In genomic region chr7:142400112-142400749, GRCm38 (mm10) we compare ENCODE assay signal across 22 mouse cellular contexts. TPM values are rescaled to one million over a fixed set of nuclear protein-coding genes. Genes with fewer than 3 reads are reported as not detected.
DNase-seq lines count a peak whose midpoint lies in the region; ATAC-seq and TF ChIP-seq lines count a peak whose summit lies in the region.
"Had no signal": no experiment of that assay in that cellular context is flagged by ENCODE, and none has a peak within 500 bp of the region (broad histone marks: within the 10 kb centered on the region; RNA-seq: fewer than 3 reads in every experiment).

No protein-coding gene starts in this region.

- no peak for TF ChIP-seq CTCF in liver, adult 2 months (IDR thresholded peaks at IDR 0.05; ENCODE audit: low read depth, low read length)
- TF ChIP-seq CTCF in bone marrow, adult 2 months (IDR thresholded peaks at IDR 0.05; ENCODE audit: control insufficient read depth, insufficient read depth, low read length): no peak

- 57% methylated on average over 7 of the region's 7 CpGs for WGBS in kidney, embryonic 15.5 days
- WGBS in liver, adult 2 months: 68% methylated on average over 7 of the region's 7 CpGs
- WGBS in liver, embryonic 11.5 days: 65% methylated on average over 7 of the region's 7 CpGs
- WGBS in bone marrow, adult 2 months: 54% methylated on average over 7 of the region's 7 CpGs
- WGBS in embryonic facial prominence, embryonic 14.5 days: 64% methylated on average over 7 of the region's 7 CpGs

- no peaks in the 10 kb centered on the region for H3K27me3 ChIP-seq in kidney, embryonic 15.5 days
- H3K27me3 ChIP-seq in liver, adult 2 months (ENCODE audit: control insufficient read depth, insufficient read depth, low read length): no peaks in the 10 kb centered on the region
- no peaks in the 10 kb centered on the region for H3K27me3 ChIP-seq in liver, embryonic 11.5 days (replicated peaks; ENCODE audit: control insufficient read depth, insufficient read depth, low read length)
- H3K27me3 ChIP-seq in embryonic facial prominence, embryonic 14.5 days (replicated peaks; ENCODE audit: control insufficient read depth, insufficient read depth, low read length): no peaks in the 10 kb centered on the region
- H3K27me3 ChIP-seq: limb, embryonic 13.5 days; neural tube, embryonic 13.5 days had no signal

- no peak for TF ChIP-seq POLR2A in liver, adult 2 months (IDR thresholded peaks at IDR 0.05; ENCODE audit: extremely low read depth, insufficient read depth, low read length)
- TF ChIP-seq POLR2A in bone marrow, adult 2 months (IDR thresholded peaks at IDR 0.05; ENCODE audit: borderline replicate concordance, control insufficient read depth, low read depth, low read length): no peak

- peaks cover 33% of the 10 kb centered on the region for H3K4me1 ChIP-seq in kidney, embryonic 15.5 days
- H3K4me1 ChIP-seq in liver, adult 2 months (ENCODE audit: control insufficient read depth, insufficient read depth, low read length): no peaks in the 10 kb centered on the region
- H3K4me1 ChIP-seq in liver, embryonic 11.5 days (replicated peaks; ENCODE audit: control insufficient read depth, insufficient read depth, low read length): peaks cover 16% of the 10 kb centered on the region
- peaks cover 21% of the 10 kb centered on the region for H3K4me1 ChIP-seq in bone marrow, adult 2 months (ENCODE audit: control insufficient read depth, insufficient read depth, low read length)
- no peaks in the 10 kb centered on the region for H3K4me1 ChIP-seq in embryonic facial prominence, embryonic 14.5 days (ENCODE audit: control insufficient read depth, insufficient read depth, low read length)
- H3K4me1 ChIP-seq: limb, embryonic 13.5 days; neural tube, embryonic 13.5 days had no signal

- no peaks in the 10 kb centered on the region for H3K79me2 ChIP-seq in liver, adult 2 months (ENCODE audit: control insufficient read depth, insufficient read depth, low read length)

- no peak overlapping the region for H3K4me2 ChIP-seq in kidney, embryonic 15.5 days
- no peak overlapping the region for H3K4me2 ChIP-seq in liver, embryonic 11.5 days
- no peak overlapping the region for H3K4me2 ChIP-seq in embryonic facial prominence, embryonic 14.5 days (ENCODE audit: low read depth, low read length)
- H3K4me2 ChIP-seq: limb, embryonic 13.5 days; midbrain, embryonic 11.5 days; neural tube, embryonic 13.5 days had no signal

- H3K36me3 ChIP-seq in kidney, embryonic 15.5 days: no peaks in the 10 kb centered on the region
- H3K36me3 ChIP-seq in liver, adult 2 months (ENCODE audit: control insufficient read depth, insufficient read depth, low read length): no peaks in the 10 kb centered on the region
- no peaks in the 10 kb centered on the region for H3K36me3 ChIP-seq in liver, embryonic 11.5 days (ENCODE audit: control insufficient read depth, insufficient read depth, low read length)
- H3K36me3 ChIP-seq in embryonic facial prominence, embryonic 14.5 days (ENCODE audit: control insufficient read depth, insufficient read depth, low read length): no peaks in the 10 kb centered on the region
- H3K36me3 ChIP-seq: limb, embryonic 13.5 days; neural tube, embryonic 13.5 days had no signal

- H3K4me3 ChIP-seq in kidney, embryonic 15.5 days (replicated peaks): no peak overlapping the region
- no peak overlapping the region for H3K4me3 ChIP-seq in liver, adult 2 months (ENCODE audit: insufficient read depth, low read depth, low read length)
- H3K4me3 ChIP-seq in liver, embryonic 11.5 days (ENCODE audit: low read depth, low read length): no peak overlapping the region
- no peak overlapping the region for H3K4me3 ChIP-seq in bone marrow, adult 2 months (replicated peaks; ENCODE audit: control insufficient read depth, low read depth, low read length)
- H3K4me3 ChIP-seq in embryonic facial prominence, embryonic 14.5 days (ENCODE audit: low read depth, low read length): no peak overlapping the region
- H3K4me3 ChIP-seq: limb, embryonic 13.5 days; neural tube, embryonic 13.5 days had no signal

- no peak overlapping the region for H3K9ac ChIP-seq in kidney, embryonic 15.5 days
- H3K9ac ChIP-seq in liver, adult 2 months (ENCODE audit: low read depth, low read length): no peak overlapping the region
- H3K9ac ChIP-seq in liver, embryonic 11.5 days (ENCODE audit: low read depth, low read length): no peak overlapping the region
- no peak overlapping the region for H3K9ac ChIP-seq in embryonic facial prominence, embryonic 14.5 days (ENCODE audit: low read depth, low read length)
- H3K9ac ChIP-seq: limb, embryonic 13.5 days; neural tube, embryonic 13.5 days had no signal

- no peaks in the 10 kb centered on the region for H3K9me3 ChIP-seq in kidney, embryonic 15.5 days (replicated peaks)
- H3K9me3 ChIP-seq in liver, embryonic 11.5 days (ENCODE audit: control insufficient read depth, low read length): no peaks in the 10 kb centered on the region
- H3K9me3 ChIP-seq in embryonic facial prominence, embryonic 14.5 days (ENCODE audit: control insufficient read depth, low read length): no peaks in the 10 kb centered on the region
- H3K9me3 ChIP-seq: limb, embryonic 13.5 days; neural tube, embryonic 13.5 days had no signal

- DNase-seq in kidney, adult 9 months: no peak
- DNase-seq in liver, adult 2 months (ENCODE audit: extremely low read depth, low read depth, low spot score): no peak
- DNase-seq in liver, embryonic 11.5 days (ENCODE audit: low spot score): no peak
- no peak for DNase-seq in embryonic facial prominence, embryonic 14.5 days (ENCODE audit: low spot score)
- DNase-seq in lung, postnatal 14 days: no peak
- DNase-seq: adrenal gland, postnatal 14 days; cerebellum, adult 9-11 months; gastrocnemius, postnatal 14 days; layer of hippocampus, postnatal 36 days; lung, adult 18-20 months; lung, postnatal 36 days had no signal

- peak overlapping the region; percentile 70 for H3K27ac ChIP-seq in kidney, embryonic 15.5 days
- 0 out of 2 replicates have a peak overlapping the region, but pooled peaks have one; percentile 5 for H3K27ac ChIP-seq in liver, adult 2 months (replicated peaks; ENCODE audit: insufficient read depth, low read depth, low read length)
- no peak overlapping the region for H3K27ac ChIP-seq in liver, embryonic 11.5 days (ENCODE audit: low read depth, low read length)
- H3K27ac ChIP-seq in bone marrow, adult 2 months (ENCODE audit: control insufficient read depth, insufficient read depth, low read depth, low read length, poor library complexity): peak overlapping the region; percentile 73
- no peak overlapping the region for H3K27ac ChIP-seq in embryonic facial prominence, embryonic 14.5 days (replicated peaks; ENCODE audit: low read depth, low read length)
- H3K27ac ChIP-seq: limb, embryonic 13.5 days; neural tube, embryonic 13.5 days had no signal

- ATAC-seq in kidney, embryonic 15.5 days (replicated peaks; ENCODE audit: low FRiP score): no peak
- no peak for ATAC-seq in liver, embryonic 11.5 days (replicated peaks; ENCODE audit: low FRiP score)
- ATAC-seq in embryonic facial prominence, embryonic 14.5 days (ENCODE audit: low read depth): peak; percentile 3; the same call in 1 of the 2 replicates
- ATAC-seq: activated CD4-positive, CD25-positive, alpha-beta regulatory T cell, adult 4 months; inflammation-experienced regulatory T-cells, adult 6 months had no signal

RNA-seq across cellular contexts. Expression of gene Ctsd, which starts 12.4 kb away (rescaled TPM):
- 294 and 312 TPM in 2 replicates for polyA plus RNA-seq in kidney, embryonic 15.5 days (2015; fragmentation: Nextera tagmentation; extraction: Ambion mirVana)
- total RNA-seq in liver, adult 2 months (2014; rRNA removed): 215 and 244 TPM in 2 replicates
- polyA plus RNA-seq in liver, adult 2 months (2012; rRNA removed): 355 and 444 TPM in 2 replicates
- polyA plus RNA-seq in liver, embryonic 11.5 days (2014; fragmentation: Nextera tagmentation; extraction: Ambion mirVana): 316 and 340 TPM in 2 replicates
- 137 and 308 TPM in 2 replicates for polyA plus RNA-seq in bone marrow, adult 2 months (2011; ENCODE audit: insufficient read depth, insufficient read length, low replicate concordance, missing spikeins)
- 342 and 350 TPM in 2 replicates for polyA plus RNA-seq in embryonic facial prominence, embryonic 14.5 days (2014; fragmentation: Nextera tagmentation; extraction: Ambion mirVana)

RNA-seq across cellular contexts. Expression of gene Gm49369, which starts 17.8 kb away (rescaled TPM):
- 1.2 and 2.5 TPM in 2 replicates for polyA plus RNA-seq in kidney, embryonic 15.5 days (2015; fragmentation: Nextera tagmentation; extraction: Ambion mirVana)
- 126 and 130 TPM in 2 replicates for total RNA-seq in liver, adult 2 months (2014; rRNA removed)
- 0.38 TPM in 1 of 2 replicates, not detected in the other for polyA plus RNA-seq in liver, adult 2 months (2012; rRNA removed)
- polyA plus RNA-seq in liver, embryonic 11.5 days (2014; fragmentation: Nextera tagmentation; extraction: Ambion mirVana): not detected in 2 replicates
- not detected in 2 replicates for polyA plus RNA-seq in bone marrow, adult 2 months (2011; ENCODE audit: insufficient read depth, insufficient read length, low replicate concordance, missing spikeins)
- 0.46 TPM in 1 of 2 replicates, not detected in the other for polyA plus RNA-seq in embryonic facial prominence, embryonic 14.5 days (2014; fragmentation: Nextera tagmentation; extraction: Ambion mirVana)
- total RNA-seq: layer of hippocampus, postnatal 36 days had no signal
- polyA plus RNA-seq: activated CD4-positive, CD25-positive, alpha-beta regulatory T cell, adult 4 months; heart, embryonic 16.5 days; hindbrain, embryonic 11.5 days; limb, embryonic 13.5 days; small intestine, adult 2 months had no signal

RNA-seq across cellular contexts. Expression of gene Ifitm10, which starts 26.7 kb away (rescaled TPM):
- polyA plus RNA-seq in kidney, embryonic 15.5 days (2015; fragmentation: Nextera tagmentation; extraction: Ambion mirVana): 1.8 and 2.3 TPM in 2 replicates
- total RNA-seq in liver, adult 2 months (2014; rRNA removed): 0.54 and 0.65 TPM in 2 replicates
- 0.71 and 1.00 TPM in 2 replicates for polyA plus RNA-seq in liver, adult 2 months (2012; rRNA removed)
- polyA plus RNA-seq in liver, embryonic 11.5 days (2014; fragmentation: Nextera tagmentation; extraction: Ambion mirVana): 1.8 and 2.4 TPM in 2 replicates
- 1.6 and 6.2 TPM in 2 replicates for polyA plus RNA-seq in bone marrow, adult 2 months (2011; ENCODE audit: insufficient read depth, insufficient read length, low replicate concordance, missing spikeins)
- polyA plus RNA-seq in embryonic facial prominence, embryonic 14.5 days (2014; fragmentation: Nextera tagmentation; extraction: Ambion mirVana): 3.0 and 3.3 TPM in 2 replicates

RNA-seq across cellular contexts. Expression of gene Syt8, which starts 34.4 kb away (rescaled TPM):
- 0.62 and 1.3 TPM in 2 replicates for polyA plus RNA-seq in kidney, embryonic 15.5 days (2015; fragmentation: Nextera tagmentation; extraction: Ambion mirVana)
- not detected in 2 replicates for total RNA-seq in liver, adult 2 months (2014; rRNA removed)
- polyA plus RNA-seq in liver, adult 2 months (2012; rRNA removed): not detected in 2 replicates
- 0.41 and 0.42 TPM in 2 replicates for polyA plus RNA-seq in liver, embryonic 11.5 days (2014; fragmentation: Nextera tagmentation; extraction: Ambion mirVana)
- polyA plus RNA-seq in bone marrow, adult 2 months (2011; ENCODE audit: insufficient read depth, insufficient read length, low replicate concordance, missing spikeins): 2.5 TPM in 1 of 2 replicates, not detected in the other
- polyA plus RNA-seq in embryonic facial prominence, embryonic 14.5 days (2014; fragmentation: Nextera tagmentation; extraction: Ambion mirVana): 1.9 and 3.9 TPM in 2 replicates
- total RNA-seq: adrenal gland, postnatal 14 days; gastrocnemius, postnatal 14 days; layer of hippocampus, postnatal 36 days had no signal
- polyA plus RNA-seq: activated CD4-positive, CD25-positive, alpha-beta regulatory T cell, adult 4 months; frontal cortex, adult 2 months; hindbrain, embryonic 11.5 days; inflammation-experienced regulatory T-cells, adult 6 months; midbrain, embryonic 11.5 days; neural tube, embryonic 13.5 days had no signal

RNA-seq across cellular contexts. Expression of gene Tnni2, which starts 41.4 kb away (rescaled TPM):
- 19.0 and 45.8 TPM in 2 replicates for polyA plus RNA-seq in kidney, embryonic 15.5 days (2015; fragmentation: Nextera tagmentation; extraction: Ambion mirVana)
- total RNA-seq in liver, adult 2 months (2014; rRNA removed): 10.1 TPM in 1 of 2 replicates, not detected in the other
- polyA plus RNA-seq in liver, adult 2 months (2012; rRNA removed): not detected in 2 replicates
- 1.9 and 3.7 TPM in 2 replicates for polyA plus RNA-seq in liver, embryonic 11.5 days (2014; fragmentation: Nextera tagmentation; extraction: Ambion mirVana)
- polyA plus RNA-seq in bone marrow, adult 2 months (2011; ENCODE audit: insufficient read depth, insufficient read length, low replicate concordance, missing spikeins): 19.2 and 51.8 TPM in 2 replicates
- 319 and 564 TPM in 2 replicates for polyA plus RNA-seq in embryonic facial prominence, embryonic 14.5 days (2014; fragmentation: Nextera tagmentation; extraction: Ambion mirVana)
- total RNA-seq: layer of hippocampus, postnatal 36 days had no signal
- polyA plus RNA-seq: activated CD4-positive, CD25-positive, alpha-beta regulatory T cell, adult 4 months; inflammation-experienced regulatory T-cells, adult 6 months had no signal

Comparison
In these comparisons a context has a peak if more than half of its experiments do, and no peak if none do; other contexts are left out.
1. H3K27ac ChIP-seq: peak in kidney, embryonic 15.5 days (single experiment), liver, adult 2 months (single experiment) and bone marrow, adult 2 months (single experiment); none in liver, embryonic 11.5 days (single experiment) and embryonic facial prominence, embryonic 14.5 days (single experiment).